Mouse (Mus musculus) cerebellum, postnatal 36 days (tissue): ENCODE results near the gene Olfr1412.

Experiments
- DNase-seq, 2 experiments: peaks; one replicate each; pipeline ENCODE4 v3.0.0; 2021 to 2022; ENCODE audit warnings: mixed read lengths in 2 of 2

Olfr1412 gene

DNA sequence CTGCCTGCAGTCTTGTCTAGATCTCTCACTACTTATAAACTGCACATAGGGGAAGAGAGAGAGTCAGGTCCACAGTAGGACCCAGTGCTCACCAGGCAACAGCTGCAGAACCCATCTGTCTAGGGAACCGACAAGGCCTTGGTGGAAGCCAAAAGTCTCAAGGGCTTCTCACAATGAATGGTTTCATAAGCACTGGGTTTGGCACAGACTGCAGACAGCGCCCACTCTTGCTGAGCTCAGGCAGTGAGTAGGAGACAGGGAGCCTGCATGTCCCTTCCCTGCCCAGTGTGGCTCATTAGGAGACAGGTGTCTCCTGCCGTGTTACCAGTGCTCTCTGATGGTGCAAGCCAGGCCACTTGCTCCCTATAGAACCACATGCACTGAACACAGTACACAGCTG is 52.6 kb downstream of the Olfr1412 start:
- no peak for DNase-seq

DNA sequence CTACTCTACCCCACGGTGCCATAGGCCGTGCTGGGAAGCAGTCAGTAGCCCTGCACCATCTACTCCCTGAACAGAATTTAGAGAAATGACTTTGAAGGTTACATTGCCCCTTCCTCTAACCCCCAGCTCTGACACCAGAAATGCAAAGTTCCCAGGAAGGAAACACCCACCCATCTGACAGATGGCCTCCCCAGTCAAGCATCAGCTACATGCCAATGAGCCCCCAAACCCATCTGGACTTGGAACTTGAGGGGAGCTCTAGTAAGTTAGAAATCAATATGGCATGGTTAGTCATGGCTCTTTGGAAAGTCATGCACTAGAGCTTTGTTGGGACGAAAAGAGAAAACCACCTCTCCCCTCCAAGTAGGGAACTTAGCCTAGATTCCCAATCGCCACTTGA is 53.2 kb downstream of the Olfr1412 start:
- no peak for DNase-seq

DNA sequence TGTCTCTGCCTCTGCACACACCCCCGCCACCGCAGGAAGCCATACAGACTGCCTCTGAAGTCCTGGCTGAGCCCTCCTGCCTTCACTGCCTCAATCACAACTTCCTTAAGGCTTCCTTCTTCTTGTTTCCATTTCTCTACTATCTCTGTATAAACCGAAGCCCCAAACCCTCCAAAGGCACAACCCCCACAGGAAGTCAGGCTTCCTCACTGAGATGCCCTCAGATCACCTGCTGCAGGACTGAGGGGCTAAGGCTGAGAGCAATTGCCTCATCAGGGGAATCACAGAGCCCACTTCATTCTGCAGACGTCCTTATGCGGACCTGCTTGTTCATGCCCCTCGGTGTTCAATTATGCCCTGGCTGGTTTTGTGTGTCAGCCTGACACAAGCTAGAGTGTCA is 54.8 kb downstream of the Olfr1412 start:
- no peak for DNase-seq
